Mouse (Mus musculus) neutrophil, adult 65 days (primary cell): ENCODE results near the gene Ppme1. TPM values are rescaled to one million over a fixed set of nuclear protein-coding genes. Genes with fewer than 3 reads are reported as not detected.

Source experiments
- total RNA-seq: library from RNA; stranded (reverse); gene quantifications from 2 replicates; pipeline ENCODE4 v1.2.4, GENCODE M21; 2023

Ppme1 gene
- total RNA-seq = 24.7 and 37.3 TPM in 2 replicates

DNA sequence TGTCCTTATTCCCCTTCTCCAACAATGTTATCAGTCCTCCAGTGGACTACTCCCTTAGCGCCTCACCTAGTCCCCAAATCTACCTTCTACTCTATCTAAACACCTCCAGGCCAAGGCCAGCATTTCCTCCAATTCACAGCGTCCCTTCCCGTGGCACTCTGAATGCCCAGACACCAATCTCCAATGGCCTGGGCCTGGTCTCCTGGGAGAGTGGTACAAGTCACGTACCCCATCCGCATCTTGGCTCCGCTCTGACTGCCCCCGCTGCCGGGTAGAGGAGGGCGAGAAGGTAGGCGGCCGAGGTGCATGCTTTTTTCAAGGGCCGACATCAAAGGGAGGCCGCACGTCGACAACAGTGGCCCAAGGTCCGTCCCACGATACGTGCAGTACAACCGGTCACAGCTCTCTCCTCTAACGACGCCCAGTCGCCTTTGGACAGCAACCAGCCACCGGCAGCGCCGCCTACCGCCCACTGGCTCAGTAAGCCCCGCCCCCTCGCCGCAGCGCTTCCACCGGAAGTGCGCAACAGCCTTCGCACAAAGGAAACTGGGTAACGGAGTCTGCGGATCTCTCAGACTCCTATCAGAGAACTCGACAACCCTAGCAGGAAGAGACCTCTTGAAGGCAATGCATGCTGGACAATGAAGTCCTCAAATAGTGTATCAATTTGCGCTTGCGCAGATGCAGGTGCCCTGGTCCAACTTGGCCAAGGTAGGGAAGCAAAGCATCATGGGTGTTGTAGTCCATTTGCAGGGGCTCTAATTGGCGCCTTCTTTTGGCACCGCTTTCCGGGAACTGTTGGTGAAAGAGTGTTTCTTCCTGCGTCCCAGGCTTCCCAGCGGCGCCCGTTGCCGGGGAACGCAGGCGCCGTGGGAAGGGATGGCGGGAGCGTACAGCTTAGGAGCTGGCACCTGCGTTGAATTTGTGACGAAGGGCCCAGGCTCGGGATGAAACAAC is at the start of gene Ppme1, which contains the start of gene C2cd3:
Gene Ppme1, minus strand, starts transcription at position 813 of the 957 bp plus-strand sequence.
Gene C2cd3, plus strand, starts transcription at position 739 of the 957 bp plus-strand sequence.

DNA sequence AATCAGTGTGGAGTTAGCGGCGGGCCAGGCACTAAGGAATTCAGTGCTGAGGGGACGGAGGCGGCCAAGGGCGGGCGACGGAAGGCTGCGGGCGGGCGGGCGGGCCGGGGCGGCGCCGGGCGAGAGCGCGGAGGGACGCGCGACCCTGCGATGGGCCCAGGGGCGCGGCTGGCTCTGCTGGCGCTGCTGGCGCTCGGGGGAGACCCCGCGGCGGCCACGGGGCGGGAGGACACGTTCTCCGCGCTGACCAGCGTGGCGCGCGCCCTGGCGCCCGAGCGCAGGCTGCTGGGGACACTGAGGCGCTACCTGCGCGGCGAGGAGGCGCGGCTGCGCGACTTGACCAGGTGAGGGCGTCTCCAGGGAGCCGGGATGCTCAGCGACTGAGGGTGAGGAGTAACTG is 86.7 kb downstream of the Ppme1 start, which contains the start of gene P4ha3:
Gene P4ha3, plus strand, starts transcription at position 138 of the 400 bp plus-strand sequence.

Other genes starting within 250 kb of the Ppme1 start
- 0.48 and 1.6 TPM in 2 replicates for gene Lipt2, start 213.0 kb downstream of the Ppme1 start, total RNA-seq
- 9.4 and 11.0 TPM in 2 replicates for gene Kcne3, start 195.8 kb downstream of the Ppme1 start, total RNA-seq
- gene Pgm2l1, start 144.9 kb downstream of the Ppme1 start, total RNA-seq = 4.8 and 6.3 TPM in 2 replicates
- gene P4ha3, start 86.8 kb downstream of the Ppme1 start, total RNA-seq = not detected in 2 replicates
- 18.4 and 19.2 TPM in 2 replicates for gene C2cd3, start 74 bp downstream of the Ppme1 start, total RNA-seq
- gene Ucp3, start 100.7 kb upstream of the Ppme1 start, total RNA-seq = 0.19 and 0.25 TPM in 2 replicates
- 1,209 and 1,318 TPM in 2 replicates for gene Ucp2, start 121.0 kb upstream of the Ppme1 start, total RNA-seq
- not detected in 2 replicates for gene Dnajb13, start 142.7 kb upstream of the Ppme1 start, total RNA-seq
- gene Coa4, start 164.8 kb upstream of the Ppme1 start, total RNA-seq = 12.3 and 13.8 TPM in 2 replicates
- 165 and 167 TPM in 2 replicates for gene Rab6a, start 235.1 kb upstream of the Ppme1 start, total RNA-seq
- gene Mrpl48, start 236.0 kb upstream of the Ppme1 start, total RNA-seq = 25.0 and 33.5 TPM in 2 replicates